Mouse (Mus musculus) ZHBTc4 (cell line): ENCODE results near the gene Eif1.
"Not testable (repeated sequence)": the region's sequence is repeated elsewhere in the genome, so short reads cannot be mapped to it uniquely, and the experiment has no call there.

Experiments used
- DNase-seq: peaks from one replicate; pipeline ENCODE4 v3.0.0-alpha.2; 2011; ENCODE audit warnings: low read depth, low spot score

The Eif1 gene

GRCm38 (mm10) chr11:100352076-100352857 is 32.6 kb downstream of the Eif1 start:
- DNase-seq = peak; percentile 65

- peak; percentile 85 for DNase-seq
These were observed 35.7 kb downstream of the Eif1 start for GRCm38 (mm10) chr11:100355151-100355951.

- DNase-seq = peak; percentile 91
These were observed 36.5 kb downstream of the Eif1 start, which contains the start of gene Hap1 for GRCm38 (mm10) chr11:100355972-100356818. Hap1 (minus strand) TSS chr11:100356128.

- DNase-seq = peak; percentile 73
These were observed 37.1 kb downstream of the Eif1 start for GRCm38 (mm10) chr11:100356819-100357211.

- no peak for DNase-seq
These were observed 37.7 kb downstream of the Eif1 start for GRCm38 (mm10) chr11:100357408-100357807.

- DNase-seq = no peak
These were observed 40.5 kb downstream of the Eif1 start for GRCm38 (mm10) chr11:100360175-100360574.

- DNase-seq = not testable (repeated sequence)
These were observed 41.4 kb downstream of the Eif1 start for GRCm38 (mm10) chr11:100361059-100361458.

GRCm38 (mm10) chr11:100362209-100362978 is 42.7 kb downstream of the Eif1 start:
- DNase-seq = peak; percentile 79

- DNase-seq = peak; percentile 92
These were observed 43.4 kb downstream of the Eif1 start for GRCm38 (mm10) chr11:100362979-100363562.

- DNase-seq = no peak
These were observed 49.5 kb downstream of the Eif1 start for GRCm38 (mm10) chr11:100369145-100369544.

- no peak for DNase-seq
These were observed 50.1 kb downstream of the Eif1 start for GRCm38 (mm10) chr11:100369822-100370221.
